Comparison of ENCODE assay signal across 15 mouse cellular contexts in genomic region chr19:32148710-32149109, GRCm38 (mm10).
"Had no signal": no experiment of that assay in that cellular context is flagged by ENCODE, and none has a peak within 500 bp of the region (broad histone marks: within the 10 kb centered on the region; RNA-seq: fewer than 3 reads in every experiment).

No protein-coding gene starts in this region.

- H3K4me1 ChIP-seq: kidney, embryonic 15.5 days; limb, embryonic 12.5 days; liver, embryonic 13.5 days; lung, embryonic 15.5 days; midbrain, embryonic 12.5 days had no signal

- H3K36me3 ChIP-seq: limb, embryonic 12.5 days; liver, embryonic 13.5 days; lung, embryonic 15.5 days; midbrain, embryonic 12.5 days had no signal

- DNase-seq: kidney, postnatal 14 days; layer of hippocampus, adult 9-11 months; layer of hippocampus, postnatal 36 days; liver; liver, embryonic 13.5 days; liver, postnatal 0 days; right cerebral cortex, postnatal 14 days; thymus, postnatal 14 days had no signal

- H3K4me2 ChIP-seq: kidney, embryonic 15.5 days; limb, embryonic 12.5 days; liver, embryonic 13.5 days; lung, embryonic 15.5 days; midbrain, embryonic 12.5 days had no signal

- H3K9ac ChIP-seq: kidney, embryonic 15.5 days; limb, embryonic 12.5 days; liver, embryonic 13.5 days; liver, postnatal 0 days; lung, embryonic 15.5 days; midbrain, embryonic 12.5 days had no signal

- H3K9me3 ChIP-seq: kidney, embryonic 15.5 days; limb, embryonic 12.5 days; liver, embryonic 13.5 days; lung, embryonic 15.5 days; megakaryocyte, embryonic 14.5 days; midbrain, embryonic 12.5 days had no signal

- ATAC-seq: liver, postnatal 0 days; midbrain, embryonic 16.5 days had no signal

- H3K27ac ChIP-seq: kidney, embryonic 15.5 days; limb, embryonic 12.5 days; liver, embryonic 13.5 days; lung, embryonic 15.5 days; midbrain, embryonic 12.5 days; stomach, postnatal 0 days had no signal

- H3K27me3 ChIP-seq: kidney, embryonic 15.5 days; limb, embryonic 12.5 days; liver, embryonic 13.5 days; lung, embryonic 15.5 days; megakaryocyte, embryonic 14.5 days; midbrain, embryonic 12.5 days had no signal

- H3K4me3 ChIP-seq: kidney, embryonic 15.5 days; limb, embryonic 12.5 days; liver, embryonic 13.5 days; lung, embryonic 15.5 days; megakaryocyte, embryonic 14.5 days; midbrain, embryonic 12.5 days had no signal
